Mouse (Mus musculus): ENCODE results near the gene Tacr1. TPM values are rescaled to one million over a fixed set of nuclear protein-coding genes. Genes with fewer than 3 reads are reported as not detected.

The Tacr1 gene
- polyA plus RNA-seq, 1 experiment from 2014 or later: 0.39 TPM

DNA sequence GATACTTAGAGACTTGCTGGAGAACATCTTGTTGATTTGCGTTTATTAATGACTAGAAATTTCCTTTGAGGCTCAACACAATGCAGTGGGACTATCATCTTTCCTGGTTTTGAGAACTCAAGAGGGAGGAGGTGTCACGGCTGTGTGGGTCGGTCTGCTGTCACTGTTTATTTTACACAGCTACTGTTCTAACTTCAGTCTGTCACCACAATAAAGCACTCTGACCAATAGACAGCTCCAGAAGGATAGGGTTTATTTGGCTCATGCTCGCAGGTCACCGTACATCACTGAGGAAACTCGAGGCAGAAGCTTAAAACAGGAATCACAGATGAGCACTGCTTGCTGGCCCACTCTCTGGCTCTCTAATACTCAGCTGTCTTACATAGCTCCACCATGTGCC is 92.3 kb downstream of the Tacr1 start:
- Histone ChIP-seq H3K27me3 (ENCODE audit: control insufficient read depth, insufficient read depth, low read length) (no peaks in the 10 kb centered on the region), H3K36me3 (ENCODE audit: control insufficient read depth, insufficient read depth, low read length) (no peaks in the 10 kb centered on the region), H3K9ac (ENCODE audit: low read depth, low read length) (no peak overlapping the region), H3K9me3 (replicated peaks; ENCODE audit: control insufficient read depth, low read length) (no peaks in the 10 kb centered on the region), H3K27ac (ENCODE audit: low read depth, low read length) (no peak overlapping the region), H3K4me3 (ENCODE audit: low read depth, low read length) (no peak overlapping the region), H3K4me1 (ENCODE audit: control insufficient read depth, insufficient read depth, low read length) (no peaks in the 10 kb centered on the region), H3K4me2 (no peak overlapping the region)
- WGBS (ENCODE audit: insufficient replicate concordance): 53% methylated on average over 6 of the region's 6 CpGs
- no peak for ATAC-seq (replicated peaks; ENCODE audit: insufficient number of reproducible peaks, low FRiP score, low TSS enrichment)

DNA sequence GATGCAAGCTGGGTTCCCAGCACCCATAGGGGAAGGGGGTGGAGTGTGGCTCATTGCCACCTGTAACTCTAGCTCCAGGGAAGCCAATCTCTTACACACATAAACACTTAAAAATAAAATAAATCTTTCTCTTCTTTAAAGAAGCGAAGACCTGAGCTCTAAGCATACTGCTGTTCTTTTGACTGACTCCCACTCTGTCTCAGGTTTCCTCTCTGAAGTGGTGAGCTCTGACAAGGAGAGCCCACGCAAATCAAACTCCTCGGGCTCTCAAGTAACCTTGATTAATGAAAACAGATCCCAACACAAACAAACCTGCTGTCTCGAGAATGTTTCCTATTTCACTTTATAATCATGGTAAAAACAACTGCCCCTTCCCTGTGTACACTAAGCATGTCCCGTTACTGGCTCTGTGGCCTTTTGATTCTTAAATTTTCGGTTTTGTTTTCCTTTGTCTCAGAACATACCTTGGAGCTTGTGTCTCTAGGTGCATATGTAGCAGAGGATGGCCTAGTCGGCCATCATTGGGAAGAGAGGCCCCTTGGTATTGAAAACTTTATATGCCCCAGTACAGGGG is 108.8 kb downstream of the Tacr1 start:
- no peak overlapping the region for H3K4me3 ChIP-seq (ENCODE audit: low read depth, low read length)
- no peak for ATAC-seq (replicated peaks; ENCODE audit: insufficient number of reproducible peaks, low FRiP score, low TSS enrichment)
- H3K4me2 ChIP-seq: no peak overlapping the region
- H3K27ac ChIP-seq (ENCODE audit: low read depth, low read length): no peak overlapping the region
- H3K9me3 ChIP-seq (replicated peaks; ENCODE audit: control insufficient read depth, low read length): no peaks in the 10 kb centered on the region
- no peak overlapping the region for H3K9ac ChIP-seq (ENCODE audit: low read depth, low read length)
- no peaks in the 10 kb centered on the region for H3K27me3 ChIP-seq (ENCODE audit: control insufficient read depth, insufficient read depth, low read length)
- no peaks in the 10 kb centered on the region for H3K4me1 ChIP-seq (ENCODE audit: control insufficient read depth, insufficient read depth, low read length)
- H3K36me3 ChIP-seq (ENCODE audit: control insufficient read depth, insufficient read depth, low read length): no peaks in the 10 kb centered on the region
- 64% methylated on average over 7 of the region's 7 CpGs for WGBS (ENCODE audit: insufficient replicate concordance)

DNA sequence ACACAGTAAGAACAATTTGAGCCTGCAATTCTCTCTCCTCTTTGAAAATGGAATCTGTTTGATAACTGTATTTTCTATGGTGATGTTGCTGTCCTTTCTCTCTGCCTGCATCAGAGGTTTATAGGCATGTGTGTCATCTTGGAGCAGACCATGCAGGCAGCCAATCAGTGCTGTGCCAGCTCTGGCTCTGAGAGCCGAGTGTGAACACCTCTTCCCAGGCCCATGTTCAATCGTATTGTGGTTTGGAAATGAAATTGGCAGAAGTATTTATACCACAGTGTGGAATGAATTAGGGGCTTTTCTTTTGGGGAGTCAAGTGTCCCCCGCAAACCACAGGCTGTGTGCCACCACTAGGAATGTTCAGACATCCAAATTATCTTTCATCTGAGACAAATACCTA is 117.5 kb downstream of the Tacr1 start:
- Histone ChIP-seq H3K4me2 (no peak overlapping the region), H3K27me3 (ENCODE audit: control insufficient read depth, insufficient read depth, low read length) (no peaks in the 10 kb centered on the region), H3K27ac (ENCODE audit: low read depth, low read length) (no peak overlapping the region), H3K4me1 (ENCODE audit: control insufficient read depth, insufficient read depth, low read length) (no peaks in the 10 kb centered on the region), H3K4me3 (ENCODE audit: low read depth, low read length) (no peak overlapping the region), H3K9me3 (replicated peaks; ENCODE audit: control insufficient read depth, low read length) (no peaks in the 10 kb centered on the region), H3K36me3 (ENCODE audit: control insufficient read depth, insufficient read depth, low read length) (no peaks in the 10 kb centered on the region), H3K9ac (ENCODE audit: low read depth, low read length) (no peak overlapping the region)
- 83% methylated on average over 3 of the region's 3 CpGs for WGBS (ENCODE audit: insufficient replicate concordance)
- ATAC-seq (replicated peaks; ENCODE audit: insufficient number of reproducible peaks, low FRiP score, low TSS enrichment): no peak

DNA sequence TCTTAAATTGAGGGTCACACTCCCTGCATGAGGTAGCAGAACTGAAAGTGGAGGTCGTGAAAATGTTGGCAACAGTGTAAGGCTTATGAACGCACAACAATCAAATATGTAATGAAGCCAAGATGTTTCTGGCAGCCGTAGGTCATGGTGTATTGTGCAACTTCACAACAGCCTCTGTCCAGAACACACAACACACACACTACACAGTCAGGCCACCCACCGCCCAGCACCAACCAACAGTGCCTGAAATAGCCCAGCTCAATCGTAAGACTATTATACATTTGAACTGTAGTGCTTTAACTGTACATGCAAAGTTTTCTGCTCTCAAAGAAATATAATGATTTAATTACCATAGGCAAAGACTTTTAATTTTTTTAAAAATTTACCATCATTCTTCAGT is 120.4 kb downstream of the Tacr1 start:
- no peaks in the 10 kb centered on the region for H3K36me3 ChIP-seq (ENCODE audit: control insufficient read depth, insufficient read depth, low read length)
- H3K4me1 ChIP-seq (ENCODE audit: control insufficient read depth, insufficient read depth, low read length): no peaks in the 10 kb centered on the region
- ATAC-seq (replicated peaks; ENCODE audit: insufficient number of reproducible peaks, low FRiP score, low TSS enrichment): no peak
- no peaks in the 10 kb centered on the region for H3K9me3 ChIP-seq (replicated peaks; ENCODE audit: control insufficient read depth, low read length)
- H3K9ac ChIP-seq (ENCODE audit: low read depth, low read length): no peak overlapping the region
- no peak overlapping the region for H3K27ac ChIP-seq (ENCODE audit: low read depth, low read length)
- H3K4me2 ChIP-seq: no peak overlapping the region
- 83% methylated on average over 5 of the region's 5 CpGs for WGBS (ENCODE audit: insufficient replicate concordance)
- H3K27me3 ChIP-seq (ENCODE audit: control insufficient read depth, insufficient read depth, low read length): no peaks in the 10 kb centered on the region
- H3K4me3 ChIP-seq (ENCODE audit: low read depth, low read length): no peak overlapping the region

DNA sequence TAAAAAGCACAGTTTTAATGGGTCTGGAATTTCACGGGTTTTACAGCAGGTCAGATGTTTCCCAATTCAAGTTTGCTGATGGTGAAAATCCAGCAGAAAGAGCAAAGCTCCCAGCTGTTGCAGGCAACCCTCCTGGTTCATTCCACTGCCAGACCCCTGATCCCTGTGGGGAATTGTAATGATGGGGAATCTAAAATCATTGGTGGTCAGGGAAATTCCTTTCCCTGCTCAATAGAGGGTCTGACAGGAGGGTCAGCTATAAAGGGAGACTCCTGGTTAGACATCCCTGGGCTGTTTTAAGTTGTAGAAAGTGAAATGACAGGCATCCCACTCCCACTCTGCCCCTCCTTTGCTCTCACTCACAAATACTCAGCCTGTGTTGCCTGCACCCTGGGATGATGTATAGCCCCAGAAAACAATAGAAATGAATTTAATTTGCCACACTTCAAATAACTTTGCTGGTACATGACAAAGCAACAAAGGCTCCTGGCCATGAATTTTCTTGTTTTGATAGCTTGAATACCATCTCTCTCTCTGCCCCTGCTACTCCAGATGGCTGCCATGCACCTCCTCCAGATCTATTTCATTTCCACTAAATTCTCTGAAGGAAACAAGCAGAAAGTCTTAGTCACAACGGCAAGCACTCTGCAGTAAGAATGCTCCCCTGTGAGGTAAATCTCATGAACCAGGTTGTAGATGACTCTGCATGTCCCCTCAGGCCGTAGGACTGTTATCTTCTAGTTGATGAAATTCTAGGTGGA is 123.2 kb downstream of the Tacr1 start:
- H3K9ac ChIP-seq (ENCODE audit: low read depth, low read length): no peak overlapping the region
- no peak overlapping the region for H3K4me3 ChIP-seq (ENCODE audit: low read depth, low read length)
- WGBS (ENCODE audit: insufficient replicate concordance): 47% methylated on average over 3 of the region's 3 CpGs
- H3K36me3 ChIP-seq (ENCODE audit: control insufficient read depth, insufficient read depth, low read length): no peaks in the 10 kb centered on the region
- no peak overlapping the region for H3K4me2 ChIP-seq
- no peak for ATAC-seq (replicated peaks; ENCODE audit: insufficient number of reproducible peaks, low FRiP score, low TSS enrichment)
- H3K27me3 ChIP-seq (ENCODE audit: control insufficient read depth, insufficient read depth, low read length): no peaks in the 10 kb centered on the region
- no peaks in the 10 kb centered on the region for H3K9me3 ChIP-seq (replicated peaks; ENCODE audit: control insufficient read depth, low read length)
- no peak overlapping the region for H3K27ac ChIP-seq (ENCODE audit: low read depth, low read length)
- H3K4me1 ChIP-seq (ENCODE audit: control insufficient read depth, insufficient read depth, low read length): no peaks in the 10 kb centered on the region

DNA sequence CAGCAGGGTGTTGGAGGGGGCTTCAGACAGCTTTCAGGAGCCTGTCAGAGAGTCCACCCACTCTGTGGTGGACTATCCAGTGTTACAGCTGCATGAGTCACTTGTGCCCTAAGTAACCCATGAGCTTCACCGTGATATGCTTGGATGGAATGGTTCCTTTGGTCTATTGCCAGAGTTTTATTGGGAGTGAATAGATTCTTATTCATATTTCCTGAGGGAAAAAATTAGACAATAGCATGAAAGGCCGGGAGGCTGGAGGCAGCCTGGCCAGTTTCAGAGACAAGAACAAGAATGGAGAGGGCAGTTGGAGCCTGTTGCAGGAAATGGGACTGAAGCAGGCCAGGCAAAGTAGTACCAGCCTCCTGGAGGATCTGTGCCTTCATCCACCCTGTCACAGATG is 126.5 kb downstream of the Tacr1 start:
- 69% methylated on average over 2 of the region's 2 CpGs for WGBS (ENCODE audit: insufficient replicate concordance)
- no peak overlapping the region for H3K4me2 ChIP-seq

DNA sequence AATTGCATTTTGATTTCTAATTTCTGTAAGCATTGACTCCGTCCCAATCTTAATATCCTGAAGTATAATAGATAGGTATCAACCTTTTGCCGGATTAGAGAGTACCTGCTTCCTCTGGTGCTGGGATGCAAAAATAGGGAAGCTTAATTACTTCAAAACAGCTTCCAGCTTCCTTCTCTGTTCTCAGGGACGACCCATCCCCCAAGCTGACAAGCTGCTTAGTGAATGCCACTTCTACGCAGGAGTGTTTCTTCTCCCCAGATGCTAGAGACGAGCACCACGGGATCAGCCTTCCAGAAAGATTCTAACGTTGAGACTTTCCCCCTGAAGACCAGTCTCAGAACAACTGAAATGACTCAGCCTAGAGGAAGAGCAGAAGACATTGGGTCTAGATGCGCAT is 134.5 kb downstream of the Tacr1 start:
- H3K9me3 ChIP-seq (replicated peaks; ENCODE audit: control insufficient read depth, low read length): no peaks in the 10 kb centered on the region
- no peaks in the 10 kb centered on the region for H3K36me3 ChIP-seq (ENCODE audit: control insufficient read depth, insufficient read depth, low read length)
- ATAC-seq (replicated peaks; ENCODE audit: insufficient number of reproducible peaks, low FRiP score, low TSS enrichment): no peak
- H3K4me1 ChIP-seq (ENCODE audit: control insufficient read depth, insufficient read depth, low read length): no peaks in the 10 kb centered on the region
- no peak overlapping the region for H3K9ac ChIP-seq (ENCODE audit: low read depth, low read length)
- H3K4me2 ChIP-seq: no peak overlapping the region
- no peak overlapping the region for H3K4me3 ChIP-seq (ENCODE audit: low read depth, low read length)
- no peak overlapping the region for H3K27ac ChIP-seq (ENCODE audit: low read depth, low read length)
- WGBS (ENCODE audit: insufficient replicate concordance): 47% methylated on average over 8 of the region's 8 CpGs
- no peaks in the 10 kb centered on the region for H3K27me3 ChIP-seq (ENCODE audit: control insufficient read depth, insufficient read depth, low read length)

More for the DNA sequence above, 126.5 kb downstream of the Tacr1 start:
- no peaks in the 10 kb centered on the region for H3K9me3 ChIP-seq (replicated peaks; ENCODE audit: control insufficient read depth, low read length)
- H3K27me3 ChIP-seq (ENCODE audit: control insufficient read depth, insufficient read depth, low read length): no peaks in the 10 kb centered on the region
- no peak overlapping the region for H3K9ac ChIP-seq (ENCODE audit: low read depth, low read length)
- no peak for ATAC-seq (replicated peaks; ENCODE audit: insufficient number of reproducible peaks, low FRiP score, low TSS enrichment)
- no peak overlapping the region for H3K4me3 ChIP-seq (ENCODE audit: low read depth, low read length)
- H3K36me3 ChIP-seq (ENCODE audit: control insufficient read depth, insufficient read depth, low read length): no peaks in the 10 kb centered on the region
- H3K4me1 ChIP-seq (ENCODE audit: control insufficient read depth, insufficient read depth, low read length): no peaks in the 10 kb centered on the region
- H3K27ac ChIP-seq (ENCODE audit: low read depth, low read length): no peak overlapping the region

DNA sequence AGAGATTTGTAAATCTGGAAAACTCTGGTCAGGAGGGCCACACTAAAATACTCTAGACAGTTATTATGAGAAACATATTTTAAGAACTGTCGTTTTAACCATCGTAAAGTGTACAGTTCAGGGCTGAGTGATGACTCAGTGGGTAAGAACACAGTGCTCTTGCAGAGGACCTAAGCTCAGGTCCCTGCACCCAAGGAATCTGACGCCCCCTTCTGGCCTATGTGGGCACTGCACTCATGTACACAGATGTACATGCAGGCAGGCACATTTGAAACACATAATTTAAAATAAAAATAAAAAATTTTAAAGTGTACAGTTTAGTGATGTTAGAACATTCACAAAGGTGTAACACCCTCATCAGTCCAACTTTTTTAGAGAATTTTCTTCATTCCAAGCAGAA is 147.1 kb downstream of the Tacr1 start:
- Histone ChIP-seq H3K4me1 (ENCODE audit: control insufficient read depth, insufficient read depth, low read length) (no peaks in the 10 kb centered on the region), H3K27ac (ENCODE audit: low read depth, low read length) (no peak overlapping the region), H3K4me2 (no peak overlapping the region), H3K36me3 (ENCODE audit: control insufficient read depth, insufficient read depth, low read length) (no peaks in the 10 kb centered on the region), H3K9me3 (replicated peaks; ENCODE audit: control insufficient read depth, low read length) (peaks cover 3% of the 10 kb centered on the region), H3K4me3 (ENCODE audit: low read depth, low read length) (no peak overlapping the region), H3K9ac (ENCODE audit: low read depth, low read length) (no peak overlapping the region), H3K27me3 (ENCODE audit: control insufficient read depth, insufficient read depth, low read length) (no peaks in the 10 kb centered on the region)
- no peak for ATAC-seq (replicated peaks; ENCODE audit: insufficient number of reproducible peaks, low FRiP score, low TSS enrichment)
- 66% methylated on average over 3 of the region's 3 CpGs for WGBS (ENCODE audit: insufficient replicate concordance)

DNA sequence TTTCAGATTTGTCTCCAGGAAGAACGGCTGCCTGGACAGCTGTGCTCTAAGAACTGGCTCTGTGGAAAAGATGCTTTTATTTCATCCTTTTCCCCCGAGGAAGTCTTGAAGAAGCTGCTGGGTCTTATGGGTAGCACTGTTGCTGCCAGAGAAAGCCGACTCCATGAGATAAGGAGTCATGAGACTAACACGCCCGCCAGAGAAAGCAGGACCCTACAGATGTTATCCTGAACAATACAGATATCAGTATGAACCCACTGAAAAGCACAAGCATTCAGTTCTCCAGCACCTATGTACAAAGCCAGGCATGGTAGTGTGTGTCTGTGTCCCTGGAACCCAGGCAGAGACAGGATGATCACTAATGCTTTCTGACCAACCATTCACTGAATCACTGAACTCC is 173.3 kb downstream of the Tacr1 start:
- no peak for ATAC-seq (replicated peaks; ENCODE audit: insufficient number of reproducible peaks, low FRiP score, low TSS enrichment)
- Histone ChIP-seq H3K9ac (ENCODE audit: low read depth, low read length) (no peak overlapping the region), H3K27ac (ENCODE audit: low read depth, low read length) (no peak overlapping the region), H3K27me3 (ENCODE audit: control insufficient read depth, insufficient read depth, low read length) (0 out of 2 replicates have a peak, but pooled peaks cover 4% of the 10 kb centered on the region), H3K4me3 (ENCODE audit: low read depth, low read length) (no peak overlapping the region), H3K36me3 (ENCODE audit: control insufficient read depth, insufficient read depth, low read length) (no peaks in the 10 kb centered on the region), H3K4me1 (ENCODE audit: control insufficient read depth, insufficient read depth, low read length) (no peaks in the 10 kb centered on the region), H3K9me3 (replicated peaks; ENCODE audit: control insufficient read depth, low read length) (no peaks in the 10 kb centered on the region), H3K4me2 (no peak overlapping the region)
- 59% methylated on average over 5 of the region's 5 CpGs for WGBS (ENCODE audit: insufficient replicate concordance)
